Mouse (Mus musculus) heart, postnatal 4 days (tissue): Measurements from ENCODE around the gene Izumo1r. TPM values are rescaled to one million over a fixed set of nuclear protein-coding genes. Genes with fewer than 3 reads are reported as not detected.

Experiments used
- DNase-seq: peaks from one replicate; pipeline ENCODE4 v3.0.0; 2021
- total RNA-seq, 2 experiments: library from RNA; stranded (reverse); gene quantifications; 2 replicates each; pipeline ENCODE4 v1.2.3; 2021

The Izumo1r gene
- total RNA-seq, result not detected

- no peak for DNase-seq
Observed at GRCm38 (mm10) chr9:14903581-14904378, at the start of gene Izumo1r. Gene Izumo1r, minus strand, starts transcription at chr9:14903949.

- no peak for DNase-seq
Observed at GRCm38 (mm10) chr9:14951072-14951471, 47.3 kb upstream of the Izumo1r start.

DNA sequence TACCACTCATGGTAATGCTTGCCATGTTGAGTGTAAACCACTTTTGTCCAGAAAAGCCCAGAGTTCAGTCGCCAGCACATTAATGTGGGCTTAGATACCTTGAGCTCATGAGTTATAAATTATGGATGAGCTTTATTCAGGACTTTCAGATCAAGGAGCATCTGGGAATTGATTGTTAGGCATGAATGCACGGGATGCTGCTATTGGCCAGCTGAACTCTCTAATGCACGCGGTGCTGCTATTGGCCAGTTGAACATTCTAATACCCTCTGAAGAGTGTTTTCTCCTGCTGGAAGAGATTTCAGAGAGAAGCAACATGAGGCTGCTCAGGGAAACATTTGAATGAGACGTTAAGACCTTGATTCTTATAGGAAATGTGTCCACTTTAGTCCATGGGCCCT is 45.1 kb upstream of the Izumo1r start:
- DNase-seq, result no peak

GRCm38 (mm10) chr9:14946677-14947076 is 42.9 kb upstream of the Izumo1r start:
- DNase-seq, result no peak

DNA sequence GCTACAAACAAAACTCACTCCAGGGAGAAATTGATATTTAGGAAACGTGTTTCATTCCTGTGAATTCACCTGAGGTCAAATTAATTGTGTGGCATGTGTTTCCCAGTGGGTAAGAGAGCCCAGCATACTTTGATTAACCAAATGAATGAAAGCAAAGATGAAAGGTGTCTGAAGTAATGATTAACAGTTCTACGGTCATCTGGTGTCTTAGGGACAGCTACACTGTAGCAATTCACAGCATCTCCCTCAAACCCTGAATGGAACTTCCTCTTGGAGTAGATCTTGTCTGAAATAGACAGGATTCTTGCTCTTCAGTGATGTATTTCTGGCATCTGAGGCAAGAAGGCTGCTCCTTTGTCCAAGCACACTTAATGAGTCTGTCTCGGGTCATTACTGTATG is 42.2 kb upstream of the Izumo1r start:
- DNase-seq, result no peak

DNA sequence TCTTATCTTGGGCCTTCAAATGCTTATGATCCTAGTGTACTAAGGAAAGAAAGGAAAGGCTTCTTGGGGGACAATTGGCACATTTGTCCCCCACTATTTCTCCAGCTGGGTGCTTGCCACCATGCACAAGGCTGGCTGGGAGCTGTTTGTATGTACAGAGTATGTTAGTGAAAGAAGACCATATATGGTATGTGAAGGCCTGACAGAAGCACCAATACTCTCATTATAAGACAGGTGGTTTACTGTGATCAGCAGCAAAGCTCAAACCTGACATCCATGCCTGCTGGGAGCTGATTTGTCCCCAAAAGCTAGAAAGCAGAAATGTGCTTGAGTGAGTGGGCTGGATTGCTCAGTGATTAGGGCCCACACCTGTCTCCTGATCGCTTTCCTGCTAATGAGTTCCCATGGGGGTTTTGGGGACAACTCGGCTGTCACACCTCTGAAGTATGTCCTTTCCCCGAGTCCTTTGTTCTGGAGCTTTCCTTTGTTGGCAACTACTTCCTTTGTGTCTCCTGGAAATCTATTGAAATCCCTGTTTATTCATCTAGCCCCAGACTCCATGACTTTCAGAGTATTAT is 38.5 kb upstream of the Izumo1r start:
- DNase-seq, result no peak

GRCm38 (mm10) chr9:14939610-14940009 is 35.9 kb upstream of the Izumo1r start:
- DNase-seq, result no peak

GRCm38 (mm10) chr9:14937308-14937707 is 33.6 kb upstream of the Izumo1r start:
- no peak for DNase-seq

- no peak for DNase-seq
Observed at GRCm38 (mm10) chr9:14934851-14935250, 31.1 kb upstream of the Izumo1r start.

DNA sequence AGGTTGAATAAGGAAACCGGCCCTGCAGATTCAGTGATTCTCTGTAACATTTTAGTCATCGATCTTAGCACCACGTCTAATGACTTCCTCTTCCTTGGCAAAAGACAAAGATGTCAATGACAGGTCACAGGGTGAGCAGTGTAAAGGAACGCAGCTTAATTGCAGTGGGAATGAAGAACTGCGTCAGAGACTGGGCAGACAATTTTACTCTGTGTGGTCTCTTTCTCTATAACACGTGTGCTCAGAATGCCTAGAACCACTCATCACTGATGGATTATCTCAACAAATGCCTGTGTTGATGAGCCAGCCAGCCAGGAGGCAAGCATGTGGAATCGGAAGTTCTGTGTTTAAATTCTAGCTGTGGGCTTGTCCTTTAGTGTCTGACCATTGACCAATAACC is 28.2 kb upstream of the Izumo1r start:
- no peak for DNase-seq

GRCm38 (mm10) chr9:14931211-14931610 is 27.5 kb upstream of the Izumo1r start:
- DNase-seq, result no peak

DNA sequence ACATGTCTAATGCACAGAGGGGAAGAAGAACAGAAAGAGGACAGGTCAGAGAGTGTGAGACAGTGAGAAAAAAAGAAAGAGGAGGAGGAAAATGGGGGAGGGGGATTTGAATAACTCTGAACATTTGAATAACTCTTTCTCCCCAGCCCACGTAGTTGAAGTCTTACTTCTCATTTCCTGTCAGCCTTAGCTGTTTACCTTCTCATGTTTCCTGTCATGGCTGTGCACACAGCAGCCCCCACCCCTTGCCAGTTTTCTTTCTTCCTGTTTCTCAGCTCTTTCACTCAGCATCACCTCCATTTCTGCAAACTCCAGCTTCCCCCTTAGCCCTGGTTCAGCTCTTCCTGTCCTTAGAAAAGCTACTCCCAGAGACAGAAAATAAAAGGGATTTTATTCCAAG is 22.8 kb upstream of the Izumo1r start:
- no peak for DNase-seq

- DNase-seq, result no peak
Observed at GRCm38 (mm10) chr9:14923625-14924024, 19.9 kb upstream of the Izumo1r start.

GRCm38 (mm10) chr9:14921971-14922560 is 18.3 kb upstream of the Izumo1r start:
- no peak for DNase-seq

DNA sequence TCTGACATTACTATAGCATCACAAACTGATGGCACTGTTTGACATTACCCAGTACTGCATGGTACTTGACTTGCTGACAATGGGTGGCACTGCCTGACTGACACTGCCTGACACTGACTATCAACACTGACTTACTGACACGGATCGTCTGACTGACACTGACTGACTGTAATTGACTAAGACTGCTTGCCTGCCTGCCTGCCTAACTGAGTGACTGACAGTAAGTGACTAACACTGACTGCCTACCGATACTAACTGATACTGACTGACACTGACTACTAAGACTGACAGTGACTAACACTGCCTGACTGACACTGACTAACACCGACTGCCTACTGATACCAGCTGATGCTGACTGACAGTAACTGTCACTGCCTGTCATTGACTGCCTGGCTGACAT is 17.5 kb upstream of the Izumo1r start:
- DNase-seq, result no peak

DNA sequence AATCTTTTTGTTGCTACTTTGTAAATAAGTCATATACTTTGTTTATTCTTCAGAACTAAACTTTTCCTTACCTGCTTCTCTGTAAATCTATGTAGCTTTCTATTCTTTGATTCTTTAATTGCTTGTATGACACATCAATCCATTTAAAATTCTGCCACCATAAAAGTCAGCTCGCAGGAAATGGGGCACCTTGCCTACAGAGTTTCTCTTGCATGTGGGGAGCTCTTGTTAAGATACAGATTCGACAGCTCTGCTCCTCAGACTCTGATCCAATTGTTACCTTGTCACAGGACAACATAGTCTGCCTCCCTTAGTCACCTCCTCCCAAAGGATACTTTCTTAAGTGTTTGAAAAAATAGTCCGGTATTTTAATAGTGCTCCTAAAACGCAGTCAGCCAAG is 16.9 kb upstream of the Izumo1r start:
- DNase-seq, result no peak

DNA sequence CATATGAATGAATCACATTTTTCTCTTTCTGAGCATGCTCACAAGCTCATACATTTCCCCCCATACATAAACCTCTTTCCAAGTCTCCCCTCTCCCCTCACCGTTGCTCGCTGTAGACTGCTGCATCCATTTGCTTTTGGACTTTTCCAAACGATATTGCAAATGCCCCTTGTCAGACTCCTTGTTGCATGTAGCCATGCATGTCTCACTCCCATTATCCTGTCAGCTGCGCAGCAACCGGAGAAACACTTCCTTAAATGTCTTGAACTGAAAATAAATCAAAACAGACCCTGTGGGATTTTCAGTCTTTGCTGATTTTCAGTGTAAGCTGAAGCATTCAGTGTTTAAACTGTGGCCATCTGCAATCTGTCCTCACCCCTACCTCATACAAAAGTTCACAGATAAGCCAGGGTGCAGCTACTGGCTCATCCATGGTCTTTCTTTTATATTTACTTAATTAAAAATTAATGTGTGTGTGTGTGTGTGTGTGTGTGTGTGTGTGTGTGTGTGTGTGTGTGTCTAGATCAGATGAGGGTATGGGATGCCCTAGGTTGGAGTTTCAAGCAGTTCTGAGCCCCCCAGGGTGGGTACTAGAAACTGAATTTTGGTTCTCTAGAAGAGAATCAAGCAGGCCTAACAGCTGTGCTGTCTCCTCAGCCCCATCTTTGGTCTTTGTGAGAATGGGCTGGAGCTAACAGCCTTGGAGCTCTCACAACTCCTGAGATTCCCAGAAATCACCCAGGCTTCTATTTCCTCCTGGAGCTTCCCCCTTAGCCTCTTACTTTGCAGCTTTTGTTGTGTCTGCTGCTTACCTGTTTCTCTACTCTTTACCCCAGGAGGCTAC is 15.3 kb upstream of the Izumo1r start:
- no peak for DNase-seq

- DNase-seq, result no peak
Observed at GRCm38 (mm10) chr9:14917661-14918060, 13.9 kb upstream of the Izumo1r start.

- DNase-seq, result no peak
Observed at GRCm38 (mm10) chr9:14912037-14912436, 8.3 kb upstream of the Izumo1r start.

- no peak for DNase-seq
Observed at GRCm38 (mm10) chr9:14909981-14910380, 6.2 kb upstream of the Izumo1r start.

- DNase-seq, result no peak
Observed at GRCm38 (mm10) chr9:14907816-14908415, 4.2 kb upstream of the Izumo1r start.

DNA sequence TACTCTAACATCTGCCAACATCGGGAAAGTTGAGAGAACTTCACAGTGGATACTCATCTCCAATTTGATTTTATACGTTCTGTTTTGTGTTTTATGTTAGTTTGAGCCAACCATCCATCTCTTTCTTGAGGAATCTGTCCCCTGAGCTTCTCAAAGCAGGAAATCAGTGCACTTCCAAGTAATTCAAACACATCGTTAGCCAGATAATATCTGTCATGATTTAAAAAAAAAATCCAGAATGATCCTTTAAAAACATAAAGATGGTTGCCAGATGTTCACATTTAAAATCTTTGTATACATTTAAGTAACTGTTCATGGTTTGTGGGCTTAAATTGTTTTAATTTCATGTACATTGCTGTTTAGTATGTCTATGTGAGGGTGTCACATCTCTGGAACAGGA is 2.2 kb upstream of the Izumo1r start:
- DNase-seq, result no peak
